ENCODE assay signal across 9 mouse cellular contexts in the genomic region with DNA sequence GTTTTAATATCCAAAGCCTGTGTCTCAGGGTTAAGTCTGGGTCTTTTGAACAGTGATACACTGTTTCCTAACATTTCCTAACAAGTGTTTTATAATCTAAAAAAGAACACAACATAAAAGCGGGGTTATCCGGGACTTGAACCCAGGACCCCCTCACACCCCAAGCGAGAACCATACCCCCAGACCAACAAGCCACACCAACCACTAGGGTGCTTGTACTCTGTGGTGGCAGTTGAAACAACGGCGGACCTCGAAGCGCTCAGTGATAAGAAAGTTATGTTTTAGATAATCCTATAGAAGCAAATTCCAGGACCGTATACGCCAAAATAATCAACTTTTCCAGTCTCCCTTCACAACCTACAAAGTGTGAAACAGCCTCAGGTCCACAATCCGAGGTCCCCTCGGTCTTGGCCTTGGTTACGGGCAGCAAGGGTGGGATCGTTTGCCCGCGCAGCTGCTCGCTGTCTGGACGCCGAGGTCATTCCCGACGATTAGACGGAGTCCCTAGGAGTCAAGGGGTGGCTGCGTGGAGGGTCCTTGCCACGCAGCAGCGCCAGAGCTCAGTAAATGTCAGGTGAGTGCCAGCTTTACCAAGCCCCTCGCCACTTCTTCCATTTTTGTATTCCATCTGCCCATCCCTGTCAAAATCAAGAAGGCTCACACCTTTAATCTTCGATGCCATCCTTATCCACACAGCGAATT. TPM values are rescaled to one million over a fixed set of nuclear protein-coding genes. Genes with fewer than 3 reads are reported as not detected.
DNase-seq lines count a peak whose midpoint lies in the region; ATAC-seq lines count a peak whose summit lies in the region.
"Had no signal": no experiment of that assay in that cellular context is flagged by ENCODE, and none has a peak within 500 bp of the region (broad histone marks: within the 10 kb centered on the region; RNA-seq: fewer than 3 reads in every experiment).

No protein-coding gene starts in this region.

- H3K4me3 ChIP-seq in heart, embryonic 14.5 days (ENCODE audit: control insufficient read depth in 1 of 2, insufficient read depth in 1 of 2, low read depth in 1 of 2, low read length in 2 of 2): peak overlapping the region; percentile 30 to 37
- peak overlapping the region; percentile 24 for H3K4me3 ChIP-seq in hindbrain, embryonic 14.5 days (replicated peaks; ENCODE audit: low read length)
- H3K4me3 ChIP-seq in midbrain, embryonic 15.5 days: peak overlapping the region; percentile 29

- ATAC-seq in heart, embryonic 14.5 days (ENCODE audit: insufficient number of reproducible peaks, insufficient read depth, low FRiP score, low read depth): no peak
- no peak for ATAC-seq in hindbrain, embryonic 14.5 days (ENCODE audit: low FRiP score)
- ATAC-seq in midbrain, embryonic 15.5 days (replicated peaks): no peak
- ATAC-seq in monocyte, adult 5-6 weeks (replicated peaks; ENCODE audit: insufficient number of reproducible peaks, low FRiP score, low TSS enrichment, poor library complexity, severe bottlenecking): no peak
- ATAC-seq: CD4-positive, CD25-positive, alpha-beta regulatory T cell, adult 4 months had no signal

- H3K27ac ChIP-seq in heart, embryonic 14.5 days (replicated peaks in 1 of 2; ENCODE audit: control insufficient read depth in 1 of 2, insufficient read depth in 1 of 2, low read depth in 2 of 2, low read length in 2 of 2): no peak overlapping the region
- H3K27ac ChIP-seq in hindbrain, embryonic 14.5 days: no peak overlapping the region
- no peak overlapping the region for H3K27ac ChIP-seq in midbrain, embryonic 15.5 days

- intact Hi-C loops in heart, postnatal 36 days (cut with DNase I): no loop called here

- no peaks in the 10 kb centered on the region for H3K36me3 ChIP-seq in heart, embryonic 14.5 days (ENCODE audit: control insufficient read depth, insufficient read depth, low read length)
- H3K36me3 ChIP-seq in hindbrain, embryonic 14.5 days (replicated peaks; ENCODE audit: control insufficient read depth, insufficient read depth): no peaks in the 10 kb centered on the region
- H3K36me3 ChIP-seq in midbrain, embryonic 15.5 days (replicated peaks): no peaks in the 10 kb centered on the region

- DNase-seq in heart, postnatal 36 days: no peak
- peak; percentile 57 for DNase-seq in MN1 (ENCODE audit: low spot score)
- no peak for DNase-seq in hindbrain, embryonic 14.5 days (ENCODE audit: low spot score)
- no peak for DNase-seq in adrenal gland, postnatal 4 days (ENCODE audit: low spot score in 2 of 2)
- DNase-seq in ovary, adult 18-20 months (ENCODE audit: low spot score): no peak

- H3K4me1 ChIP-seq in heart, embryonic 14.5 days (ENCODE audit: control insufficient read depth in 2 of 2, insufficient read depth in 2 of 2, low read length in 2 of 2): peaks cover 10 to 12% of the 10 kb centered on the region in 2 experiments
- H3K4me1 ChIP-seq in hindbrain, embryonic 14.5 days (replicated peaks; ENCODE audit: control insufficient read depth, insufficient read depth, low read length): peaks cover 8% of the 10 kb centered on the region; the same call in 1 of the 2 replicates
- H3K4me1 ChIP-seq in midbrain, embryonic 15.5 days: peaks cover 4% of the 10 kb centered on the region; the same call in 1 of the 2 replicates

- peak overlapping the region; percentile 71 for H3K4me2 ChIP-seq in heart, embryonic 14.5 days (ENCODE audit: low read length)
- H3K4me2 ChIP-seq in hindbrain, embryonic 14.5 days (replicated peaks): peak overlapping the region; percentile 46
- H3K4me2 ChIP-seq in midbrain, embryonic 15.5 days: peak overlapping the region; percentile 43

- H3K9me3 ChIP-seq in heart, embryonic 14.5 days (ENCODE audit: control insufficient read depth, low read length): no peaks in the 10 kb centered on the region
- no peaks in the 10 kb centered on the region for H3K9me3 ChIP-seq in hindbrain, embryonic 14.5 days (ENCODE audit: control insufficient read depth, low read length)
- no peaks in the 10 kb centered on the region for H3K9me3 ChIP-seq in midbrain, embryonic 15.5 days

- 4% methylated on average over 27 of the region's 27 CpGs for WGBS in heart, embryonic 14.5 days
- 3% methylated on average over 27 of the region's 27 CpGs for WGBS in hindbrain, embryonic 14.5 days
- WGBS in midbrain, embryonic 15.5 days: 5% methylated on average over 27 of the region's 27 CpGs

- H3K27me3 ChIP-seq in heart, embryonic 14.5 days (ENCODE audit: control insufficient read depth, insufficient read depth, low read length): peaks cover 31% of the 10 kb centered on the region; the same call in 1 of the 2 replicates
- peaks cover 61% of the 10 kb centered on the region for H3K27me3 ChIP-seq in hindbrain, embryonic 14.5 days (ENCODE audit: control insufficient read depth, insufficient read depth, low read length)
- H3K27me3 ChIP-seq in midbrain, embryonic 15.5 days (replicated peaks): peaks cover 54% of the 10 kb centered on the region

- peak overlapping the region; percentile 47 for H3K9ac ChIP-seq in heart, embryonic 14.5 days (ENCODE audit: low read length)
- H3K9ac ChIP-seq in hindbrain, embryonic 14.5 days: peak overlapping the region; percentile 36; the same call in 1 of the 2 replicates
- H3K9ac ChIP-seq in midbrain, embryonic 15.5 days: no peak overlapping the region

RNA-seq across cellular contexts. Expression of gene Zfp213, which starts 26.3 kb away (rescaled TPM):
- 13.8 and 14.0 TPM in 2 replicates for polyA plus RNA-seq in heart, embryonic 14.5 days (2014; fragmentation: Nextera tagmentation; extraction: Ambion mirVana)
- 1 to 10 TPM; 4.9 to 5.1 TPM for total RNA-seq in heart, postnatal 36 days (2021)
- 15.4 and 15.6 TPM in 2 replicates for polyA plus RNA-seq in hindbrain, embryonic 14.5 days (2014; fragmentation: Nextera tagmentation; extraction: Ambion mirVana)
- 19.4 and 19.7 TPM in 2 replicates for polyA plus RNA-seq in midbrain, embryonic 15.5 days (2015; fragmentation: Nextera tagmentation; extraction: Ambion mirVana)
- total RNA-seq in adrenal gland, postnatal 4 days (2021): 10 to 100 TPM in 1 of 2 experiments, 1 to 10 TPM in 1; 8.5 to 11.5 TPM
- total RNA-seq in monocyte, adult 5-6 weeks (2017): 4.2 to 6.2 TPM (median 5.4 TPM) in 3 replicates

RNA-seq across cellular contexts. Expression of gene Vmn2r117, which starts 58.2 kb away (rescaled TPM):
- polyA plus RNA-seq in heart, embryonic 14.5 days (2014; fragmentation: Nextera tagmentation; extraction: Ambion mirVana): not detected in 2 replicates
- not detected for total RNA-seq in heart, postnatal 36 days (2021)
- polyA plus RNA-seq in hindbrain, embryonic 14.5 days (2014; fragmentation: Nextera tagmentation; extraction: Ambion mirVana): not detected in 2 replicates
- polyA plus RNA-seq in midbrain, embryonic 15.5 days (2015; fragmentation: Nextera tagmentation; extraction: Ambion mirVana): not detected in 2 replicates
- not detected for total RNA-seq in adrenal gland, postnatal 4 days (2021)
- total RNA-seq in monocyte, adult 5-6 weeks (2017): not detected in 3 replicates
- polyA plus RNA-seq: CD4-positive, CD25-positive, alpha-beta regulatory T cell, adult 4 months had no signal
